Mouse (Mus musculus): ENCODE measurements around the gene F5.

GRCm38 (mm10) chr1:164173145-164173544, 21.5 kb downstream of the F5 start:
- TF ChIP-seq CTCF (conservative IDR thresholded peaks at IDR 0.05; ENCODE audit: low read length) (no peak), NANOG (IDR thresholded peaks at IDR 0.05; ENCODE audit: borderline replicate concordance, low read length) (no peak), POU5F1 (IDR thresholded peaks at IDR 0.05; ENCODE audit: borderline replicate concordance, low read length) (no peak)

Data from E14TG2a.4 (cell line).